31 mouse cellular contexts compared by ENCODE assay signal in the genomic region with DNA sequence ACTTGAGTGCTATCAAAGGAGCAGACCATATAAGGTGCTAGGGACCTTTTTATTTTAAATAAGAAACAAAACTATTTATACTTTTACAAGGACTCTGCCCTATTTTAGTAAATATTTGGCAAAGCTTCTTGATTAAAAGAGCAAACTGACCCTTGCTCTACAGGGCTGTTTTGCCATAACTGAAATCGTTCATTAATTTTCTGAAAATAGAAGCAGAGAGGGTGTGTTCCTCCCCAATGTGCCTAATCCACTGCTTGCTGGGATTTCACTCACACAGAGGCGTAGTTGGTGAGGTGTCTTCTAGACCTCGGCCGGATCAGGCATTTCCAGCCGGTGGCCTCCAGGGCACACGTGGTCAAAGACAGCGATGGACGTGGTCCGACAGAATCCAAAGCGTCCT.
A peak's percentile ranks its signal among the peaks of the same experiment; 100 is the strongest.
DNase-seq lines count a peak whose midpoint lies in the region; ATAC-seq and TF ChIP-seq lines count a peak whose summit lies in the region.
"Had no signal": no experiment of that assay in that cellular context is flagged by ENCODE, and none has a peak within 500 bp of the region (broad histone marks: within the 10 kb centered on the region; RNA-seq: fewer than 3 reads in every experiment).

No protein-coding gene starts in this region.

- H3K27ac ChIP-seq in liver, adult 2 months (replicated peaks; ENCODE audit: insufficient read depth, low read depth, low read length): no peak overlapping the region
- no peak overlapping the region for H3K27ac ChIP-seq in liver, embryonic 12.5 days
- peak overlapping the region; percentile 79 for H3K27ac ChIP-seq in intestine, embryonic 14.5 days (ENCODE audit: low read depth)
- peak overlapping the region; percentile 44; the same call in 1 of the 2 replicates for H3K27ac ChIP-seq in stomach, embryonic 14.5 days (ENCODE audit: low read length)
- H3K27ac ChIP-seq: embryonic facial prominence, embryonic 13.5 days; forebrain, embryonic 10.5 days; forebrain, embryonic 15.5 days; heart, adult 2 months; heart, embryonic 13.5 days; hindbrain, embryonic 14.5 days; kidney, postnatal 0 days; limb, embryonic 12.5 days; midbrain, embryonic 15.5 days; neural tube, embryonic 15.5 days had no signal

- TF ChIP-seq POLR2A in liver, adult 2 months (IDR thresholded peaks at IDR 0.05; ENCODE audit: extremely low read depth, insufficient read depth, low read length): no peak

- no peak overlapping the region for H3K4me2 ChIP-seq in liver, embryonic 12.5 days
- no peak overlapping the region for H3K4me2 ChIP-seq in intestine, embryonic 14.5 days (ENCODE audit: low read length)
- H3K4me2 ChIP-seq in stomach, embryonic 14.5 days (replicated peaks; ENCODE audit: low read depth, low read length): no peak overlapping the region
- H3K4me2 ChIP-seq: embryonic facial prominence, embryonic 13.5 days; forebrain, embryonic 15.5 days; heart, embryonic 13.5 days; hindbrain, embryonic 14.5 days; limb, embryonic 12.5 days; liver, embryonic 11.5 days; midbrain, embryonic 15.5 days; neural tube, embryonic 15.5 days had no signal

- 72% methylated on average over 10 of the region's 10 CpGs for WGBS in liver, adult 2 months
- 79% methylated on average over 10 of the region's 10 CpGs for WGBS in liver, embryonic 12.5 days (ENCODE audit: insufficient replicate concordance)
- WGBS in intestine, embryonic 14.5 days: 58% methylated on average over 10 of the region's 10 CpGs
- WGBS in stomach, embryonic 14.5 days: 56% methylated on average over 10 of the region's 10 CpGs

- H3K36me3 ChIP-seq in liver, adult 2 months (ENCODE audit: control insufficient read depth, insufficient read depth, low read length): no peaks in the 10 kb centered on the region
- H3K36me3 ChIP-seq in liver, embryonic 12.5 days: no peaks in the 10 kb centered on the region
- no peaks in the 10 kb centered on the region for H3K36me3 ChIP-seq in intestine, embryonic 14.5 days (ENCODE audit: control insufficient read depth, insufficient read depth, low read length)
- H3K36me3 ChIP-seq in stomach, embryonic 14.5 days (ENCODE audit: control insufficient read depth, insufficient read depth, low read length): no peaks in the 10 kb centered on the region
- H3K36me3 ChIP-seq: embryonic facial prominence, embryonic 13.5 days; forebrain, embryonic 10.5 days; forebrain, embryonic 15.5 days; heart, embryonic 13.5 days; limb, embryonic 12.5 days; midbrain, embryonic 15.5 days; neural tube, embryonic 15.5 days had no signal

- no peak overlapping the region for H3K4me3 ChIP-seq in liver, adult 2 months (ENCODE audit: insufficient read depth, low read depth, low read length)
- no peak overlapping the region for H3K4me3 ChIP-seq in liver, embryonic 12.5 days
- no peak overlapping the region for H3K4me3 ChIP-seq in intestine, embryonic 14.5 days (ENCODE audit: low read depth, low read length)
- H3K4me3 ChIP-seq in stomach, embryonic 14.5 days (ENCODE audit: low read depth, low read length): no peak overlapping the region
- H3K4me3 ChIP-seq: embryonic facial prominence, embryonic 13.5 days; forebrain, embryonic 10.5 days; forebrain, embryonic 15.5 days; heart, adult 2 months; heart, embryonic 13.5 days; limb, embryonic 12.5 days; midbrain, embryonic 15.5 days; neural tube, embryonic 15.5 days had no signal

- no peaks in the 10 kb centered on the region for H3K27me3 ChIP-seq in liver, adult 2 months (ENCODE audit: control insufficient read depth, insufficient read depth, low read length)
- H3K27me3 ChIP-seq in liver, embryonic 12.5 days (replicated peaks): no peaks in the 10 kb centered on the region
- H3K27me3 ChIP-seq in intestine, embryonic 14.5 days (replicated peaks; ENCODE audit: control insufficient read depth, insufficient read depth, low read length): no peaks in the 10 kb centered on the region
- no peaks in the 10 kb centered on the region for H3K27me3 ChIP-seq in stomach, embryonic 14.5 days (ENCODE audit: control insufficient read depth, insufficient read depth, low read length)
- H3K27me3 ChIP-seq: embryonic facial prominence, embryonic 13.5 days; forebrain, embryonic 15.5 days; limb, embryonic 12.5 days; midbrain, embryonic 15.5 days; neural tube, embryonic 15.5 days had no signal

- H3K4me1 ChIP-seq in liver, adult 2 months (ENCODE audit: control insufficient read depth, insufficient read depth, low read length): peaks cover 12% of the 10 kb centered on the region
- H3K4me1 ChIP-seq in liver, embryonic 12.5 days: peaks cover 21% of the 10 kb centered on the region
- peaks cover 40% of the 10 kb centered on the region for H3K4me1 ChIP-seq in intestine, embryonic 14.5 days (replicated peaks; ENCODE audit: control insufficient read depth, insufficient read depth, low read length)
- H3K4me1 ChIP-seq in stomach, embryonic 14.5 days (ENCODE audit: control insufficient read depth, insufficient read depth, low read length): peaks cover 13% of the 10 kb centered on the region
- H3K4me1 ChIP-seq: forebrain, embryonic 15.5 days; midbrain, embryonic 15.5 days had no signal

- no peaks in the 10 kb centered on the region for H3K79me2 ChIP-seq in liver, adult 2 months (ENCODE audit: control insufficient read depth, insufficient read depth, low read length)

- TF ChIP-seq CTCF in liver, adult 2 months (IDR thresholded peaks at IDR 0.05; ENCODE audit: low read depth, low read length): no peak

- DNase-seq in liver, adult 2 months (ENCODE audit: extremely low read depth, low read depth, low spot score): peak; percentile 66
- DNase-seq in adipocyte (ENCODE audit: low spot score): peak; percentile 56
- no peak for DNase-seq in intestine, embryonic 14.5 days (ENCODE audit: low spot score)
- no peak for DNase-seq in ovary, postnatal 14 days (ENCODE audit: low spot score)
- DNase-seq: adrenal gland, postnatal 25 days; cerebellum, adult 18-20 months; cerebellum, postnatal 10 days; heart, adult 2 months; heart, postnatal 10 days; kidney, postnatal 4 days; layer of hippocampus, adult 9-11 months; liver, postnatal 0 days; lung, postnatal 4 days; right cerebral cortex, postnatal 25 days; spleen, adult 18-20 months; thymus, adult 18-20 months; thymus, postnatal 25 days had no signal

- no peaks in the 10 kb centered on the region for H3K9me3 ChIP-seq in liver, embryonic 12.5 days (replicated peaks)
- no peaks in the 10 kb centered on the region for H3K9me3 ChIP-seq in intestine, embryonic 14.5 days (ENCODE audit: control insufficient read depth, low read length)
- peaks cover 4% of the 10 kb centered on the region; the same call in 1 of the 2 replicates for H3K9me3 ChIP-seq in stomach, embryonic 14.5 days (ENCODE audit: control insufficient read depth, low read depth, low read length)
- H3K9me3 ChIP-seq: embryonic facial prominence, embryonic 13.5 days; forebrain, embryonic 15.5 days; limb, embryonic 12.5 days; midbrain, embryonic 15.5 days had no signal

- H3K9ac ChIP-seq in liver, adult 2 months (ENCODE audit: low read depth, low read length): no peak overlapping the region
- H3K9ac ChIP-seq in liver, embryonic 12.5 days: no peak overlapping the region
- no peak overlapping the region for H3K9ac ChIP-seq in intestine, embryonic 14.5 days (ENCODE audit: low read length)
- H3K9ac ChIP-seq in stomach, embryonic 14.5 days (replicated peaks; ENCODE audit: low read depth, low read length): no peak overlapping the region
- H3K9ac ChIP-seq: embryonic facial prominence, embryonic 13.5 days; forebrain, embryonic 15.5 days; heart, embryonic 13.5 days; hindbrain, embryonic 14.5 days; limb, embryonic 12.5 days; liver, postnatal 0 days; midbrain, embryonic 15.5 days; neural tube, embryonic 15.5 days had no signal

- ATAC-seq in liver, embryonic 12.5 days: no peak
- ATAC-seq in intestine, embryonic 14.5 days (replicated peaks; ENCODE audit: low FRiP score, low TSS enrichment, low read depth): 0 out of 2 replicates have a peak, but pooled peaks have one; percentile 53
- peak; percentile 62; the same call in 1 of the 2 replicates for ATAC-seq in stomach, embryonic 14.5 days (ENCODE audit: insufficient number of reproducible peaks, insufficient read depth, low FRiP score, low read depth)
- no peak for ATAC-seq in megakaryocyte progenitor cell, adult 5-6 weeks (replicated peaks; ENCODE audit: poor library complexity)
- ATAC-seq: CD4-positive, CD25-positive, alpha-beta regulatory T cell, adult 4 months; forebrain, embryonic 15.5 days; liver, postnatal 0 days; midbrain, embryonic 15.5 days had no signal

Comparison
In these comparisons a context has a peak if more than half of its experiments do, and no peak if none do; other contexts are left out.
1. DNase-seq: peak in liver, adult 2 months (single experiment) and adipocyte (single experiment); none in intestine, embryonic 14.5 days (single experiment) and ovary, postnatal 14 days (single experiment).
2. H3K27ac ChIP-seq: peak in intestine, embryonic 14.5 days (single experiment) and stomach, embryonic 14.5 days (single experiment); none in liver, adult 2 months (single experiment) and liver, embryonic 12.5 days (single experiment).
3. ATAC-seq: peak in intestine, embryonic 14.5 days (single experiment) and stomach, embryonic 14.5 days (single experiment); none in liver, embryonic 12.5 days (single experiment) and megakaryocyte progenitor cell, adult 5-6 weeks (single experiment).